Comparison of ENCODE assay signal across 8 mouse cellular contexts in the genomic region with DNA sequence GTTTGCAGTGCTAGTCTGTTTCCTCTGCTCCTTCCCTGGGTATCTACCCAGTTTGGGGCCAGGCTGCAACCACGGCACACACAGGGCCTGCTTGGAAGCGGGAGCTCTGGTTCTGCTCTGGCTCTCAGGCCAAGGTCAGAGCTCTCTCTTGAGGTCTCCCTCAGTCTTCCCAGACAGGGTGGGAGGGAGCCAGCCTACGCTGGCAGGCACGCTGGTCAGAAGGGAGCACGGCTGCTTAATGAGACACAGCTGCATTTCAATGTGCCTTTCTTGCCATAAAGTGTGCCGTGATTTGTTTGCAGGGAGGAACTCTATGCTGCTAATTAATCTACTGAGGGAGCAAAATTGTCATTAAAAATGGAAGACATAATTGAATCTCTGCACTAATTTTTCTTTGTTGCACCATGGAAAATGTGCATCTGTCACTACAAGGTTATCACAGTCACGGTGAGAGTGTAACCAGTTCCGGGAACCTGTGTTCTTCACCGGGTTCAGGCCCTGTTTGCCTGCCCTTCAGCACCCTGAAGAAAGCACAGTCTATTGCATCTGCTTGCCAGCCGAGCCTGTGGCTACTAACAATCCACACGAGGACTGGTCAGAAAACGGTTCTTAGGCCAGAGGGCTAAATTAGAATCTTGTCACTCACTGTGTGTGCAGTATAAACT. TPM values are rescaled to one million over a fixed set of nuclear protein-coding genes. Genes with fewer than 3 reads are reported as not detected.
DNase-seq lines count a peak whose midpoint lies in the region; ATAC-seq and TF ChIP-seq lines count a peak whose summit lies in the region.

No protein-coding gene starts in this region.

- no peak for TF ChIP-seq CTCF in layer of hippocampus, adult 2 months (conservative IDR thresholded peaks at IDR 0.05)

- no peak overlapping the region for H3K4me3 ChIP-seq in forebrain, embryonic 11.5 days (ENCODE audit: low read depth, low read length)
- no peak overlapping the region for H3K4me3 ChIP-seq in layer of hippocampus, adult 2 months
- H3K4me3 ChIP-seq in midbrain, embryonic 12.5 days, result no peak overlapping the region

- peaks cover 8% of the 10 kb centered on the region; the same call in 1 of the 2 replicates for H3K4me1 ChIP-seq in forebrain, embryonic 11.5 days (replicated peaks; ENCODE audit: control insufficient read depth, insufficient read depth, low read length)
- peaks cover 7% of the 10 kb centered on the region for H3K4me1 ChIP-seq in midbrain, embryonic 12.5 days

- 0 out of 2 replicates have a peak overlapping the region, but pooled peaks have one; percentile 46 for H3K27ac ChIP-seq in forebrain, embryonic 11.5 days (ENCODE audit: low read depth, low read length)
- peak overlapping the region; percentile 74 for H3K27ac ChIP-seq in layer of hippocampus, adult 2 months
- H3K27ac ChIP-seq in midbrain, embryonic 12.5 days (replicated peaks), result peak overlapping the region; percentile 49

- H3K9ac ChIP-seq in forebrain, embryonic 11.5 days (ENCODE audit: low read length), result peak overlapping the region; percentile 20; the same call in 1 of the 2 replicates
- H3K9ac ChIP-seq in midbrain, embryonic 12.5 days (replicated peaks), result no peak overlapping the region

- peak; percentile 17 for DNase-seq in left cerebral cortex, adult 11 months (ENCODE audit: low spot score)
- no peak for DNase-seq in left cerebral cortex, postnatal 10 days (ENCODE audit: extremely low spot score in 1 of 2, low spot score in 2 of 2)
- no peak for DNase-seq in forebrain, embryonic 11.5 days (ENCODE audit: low spot score)
- peak; percentile 44 to 56 for DNase-seq in heart, postnatal 14 days
- DNase-seq in layer of hippocampus, adult 2 months (ENCODE audit: low spot score in 2 of 2), result peak in 1 of 2 experiments; percentile 54
- no peak for DNase-seq in adipocyte (ENCODE audit: low spot score)

- no peaks in the 10 kb centered on the region for H3K9me3 ChIP-seq in forebrain, embryonic 11.5 days (ENCODE audit: control insufficient read depth, low read length)
- no peaks in the 10 kb centered on the region for H3K9me3 ChIP-seq in midbrain, embryonic 12.5 days

- no peak; the same call in 1 of the 2 replicates for ATAC-seq in forebrain, embryonic 11.5 days (replicated peaks; ENCODE audit: low FRiP score)
- ATAC-seq in midbrain, embryonic 12.5 days (ENCODE audit: low FRiP score, low read depth), result 0 out of 2 replicates have a peak, but pooled peaks have one; percentile 44
- no peak for ATAC-seq in granulocyte monocyte progenitor cell, adult 5-6 weeks (replicated peaks; ENCODE audit: poor library complexity, severe bottlenecking)

- no peaks in the 10 kb centered on the region for H3K27me3 ChIP-seq in forebrain, embryonic 11.5 days (ENCODE audit: control insufficient read depth, insufficient read depth, low read length)
- no peaks in the 10 kb centered on the region for H3K27me3 ChIP-seq in midbrain, embryonic 12.5 days

- intact Hi-C loops in left cerebral cortex, postnatal 10 days (cut with DNase I), result no loop called here
- intact Hi-C loops in heart, postnatal 14 days (cut with DNase I), result no loop called here

- no peaks in the 10 kb centered on the region; the same call in 1 of the 2 replicates for H3K36me3 ChIP-seq in forebrain, embryonic 11.5 days (ENCODE audit: control insufficient read depth, insufficient read depth, low read length)
- H3K36me3 ChIP-seq in midbrain, embryonic 12.5 days, result peaks cover 34% of the 10 kb centered on the region

- no peak overlapping the region for H3K4me2 ChIP-seq in forebrain, embryonic 11.5 days (ENCODE audit: low read depth, low read length, severe bottlenecking)
- H3K4me2 ChIP-seq in midbrain, embryonic 12.5 days (replicated peaks), result no peak overlapping the region

- 52% methylated on average over 12 of the region's 12 CpGs for WGBS in forebrain, embryonic 11.5 days
- 47% methylated on average over 12 of the region's 12 CpGs for WGBS in midbrain, embryonic 12.5 days

RNA-seq across cellular contexts. Expression of gene Bcar1, which starts 26.3 kb away (rescaled TPM):
- 10 to 100 TPM; 46.6 to 48.1 TPM for total RNA-seq in left cerebral cortex, postnatal 10 days (2021)
- polyA plus RNA-seq in forebrain, embryonic 11.5 days (2014; fragmentation: Nextera tagmentation; extraction: Ambion mirVana), result 60.1 and 60.8 TPM in 2 replicates
- total RNA-seq in heart, postnatal 14 days (2021), result 10 to 100 TPM; 27.1 to 35.7 TPM
- 10 to 100 TPM; 66.1 to 69.7 TPM for total RNA-seq in layer of hippocampus, adult 2 months (2021)
- polyA plus RNA-seq in midbrain, embryonic 12.5 days (2016; fragmentation: Nextera tagmentation; extraction: Ambion mirVana), result 52.4 and 53.8 TPM in 2 replicates
- not detected in 2 replicates for total RNA-seq in granulocyte monocyte progenitor cell, adult 5-6 weeks (2014; fragmentation: Nextera tagmentation)
- not detected in 2 replicates for total RNA-seq in granulocyte monocyte progenitor cell, adult 5-6 weeks (2017)

Comparison
In these comparisons a context has a peak if more than half of its experiments do, and no peak if none do; other contexts are left out.
1. DNase-seq: peak in left cerebral cortex, adult 11 months (single experiment) and heart, postnatal 14 days (2 of 2); none in left cerebral cortex, postnatal 10 days (0 of 2), forebrain, embryonic 11.5 days (single experiment) and adipocyte (single experiment).
2. RNA of gene Bcar1, which starts 26.3 kb away (total RNA-seq): 66.1 to 69.7 TPM in layer of hippocampus, adult 2 months, 46.6 to 48.1 TPM in left cerebral cortex, postnatal 10 days and 27.1 to 35.7 TPM in heart, postnatal 14 days; not detected in granulocyte monocyte progenitor cell, adult 5-6 weeks; every median in the first group is over 10 times any median in the second.
3. Peak in every context shown above with its lines, with median percentiles within 50 percentile points of each other: H3K27ac ChIP-seq.